12 mouse cellular contexts compared by ENCODE assay signal in the genomic region with DNA sequence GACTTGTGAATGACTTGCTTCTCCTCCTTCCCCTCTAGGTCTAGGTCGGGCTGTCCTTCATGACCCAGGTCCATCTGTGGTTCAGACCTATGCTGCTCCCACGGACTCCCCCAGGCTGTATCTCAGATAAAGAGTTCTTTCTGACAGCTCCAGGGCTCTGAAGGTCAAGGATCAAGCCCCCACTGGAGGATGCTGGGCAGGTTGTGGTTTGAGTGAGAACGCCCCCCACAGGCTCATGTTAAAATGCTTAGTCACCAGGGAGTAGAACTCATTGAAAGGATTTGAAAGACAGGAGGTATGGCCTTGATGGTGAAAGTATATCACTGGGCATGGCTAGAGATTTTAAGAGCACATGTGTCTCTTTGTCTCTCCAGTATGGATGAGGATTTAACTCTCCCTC. TPM values are rescaled to one million over a fixed set of nuclear protein-coding genes. Genes with fewer than 3 reads are reported as not detected.
A peak's percentile ranks its signal among the peaks of the same experiment; 100 is the strongest.
DNase-seq lines count a peak whose midpoint lies in the region; ATAC-seq and TF ChIP-seq lines count a peak whose summit lies in the region.
"Had no signal": no experiment of that assay in that cellular context is flagged by ENCODE, and none has a peak within 500 bp of the region (broad histone marks: within the 10 kb centered on the region; RNA-seq: fewer than 3 reads in every experiment).

No protein-coding gene starts in this region.

- H3K4me1 ChIP-seq in hindbrain, embryonic 12.5 days: 0 out of 2 replicates have a peak, but pooled peaks cover 5% of the 10 kb centered on the region
- peaks cover 8% of the 10 kb centered on the region; the same call in 1 of the 2 replicates for H3K4me1 ChIP-seq in hindbrain, embryonic 10.5 days (replicated peaks)
- H3K4me1 ChIP-seq in hindbrain, postnatal 0 days (ENCODE audit: insufficient read depth, low read length): 0 out of 2 replicates have a peak, but pooled peaks cover 3% of the 10 kb centered on the region
- H3K4me1 ChIP-seq in neural tube, embryonic 15.5 days: peaks cover 13% of the 10 kb centered on the region

- H3K36me3 ChIP-seq in hindbrain, embryonic 12.5 days: peaks cover 9% of the 10 kb centered on the region
- peaks cover 9% of the 10 kb centered on the region for H3K36me3 ChIP-seq in hindbrain, embryonic 10.5 days
- H3K36me3 ChIP-seq in hindbrain, postnatal 0 days (ENCODE audit: insufficient read depth, low read length): peaks cover 1% of the 10 kb centered on the region; the same call in 1 of the 2 replicates
- peaks cover 9% of the 10 kb centered on the region for H3K36me3 ChIP-seq in neural tube, embryonic 15.5 days

- 84% methylated on average over 3 of the region's 3 CpGs for WGBS in hindbrain, embryonic 12.5 days
- WGBS in hindbrain, embryonic 10.5 days: 76% methylated on average over 3 of the region's 3 CpGs
- WGBS in hindbrain, postnatal 0 days: 83% methylated on average over 3 of the region's 3 CpGs
- 79% methylated on average over 3 of the region's 3 CpGs for WGBS in neural tube, embryonic 15.5 days

- ATAC-seq in hindbrain, embryonic 12.5 days (ENCODE audit: low FRiP score): peak; percentile 17; the same call in 1 of the 2 replicates
- no peak for ATAC-seq in hindbrain, postnatal 0 days
- ATAC-seq in neural tube, embryonic 15.5 days (ENCODE audit: low FRiP score): peak; percentile 18; the same call in 1 of the 2 replicates

- no peaks in the 10 kb centered on the region for H3K27me3 ChIP-seq in hindbrain, embryonic 12.5 days
- H3K27me3 ChIP-seq in hindbrain, embryonic 10.5 days (ENCODE audit: insufficient read depth, poor library complexity, severe bottlenecking): no peaks in the 10 kb centered on the region
- no peaks in the 10 kb centered on the region for H3K27me3 ChIP-seq in hindbrain, postnatal 0 days (ENCODE audit: insufficient read depth, low read length)
- H3K27me3 ChIP-seq in neural tube, embryonic 15.5 days (replicated peaks): no peaks in the 10 kb centered on the region
- H3K27me3 ChIP-seq: stomach, embryonic 15.5 days had no signal

- H3K9ac ChIP-seq in hindbrain, embryonic 12.5 days: no peak overlapping the region
- H3K9ac ChIP-seq in hindbrain, postnatal 0 days (replicated peaks; ENCODE audit: low read length): no peak overlapping the region
- no peak overlapping the region for H3K9ac ChIP-seq in neural tube, embryonic 15.5 days (replicated peaks)
- H3K9ac ChIP-seq: stomach, embryonic 15.5 days had no signal

- H3K4me2 ChIP-seq in hindbrain, embryonic 12.5 days (replicated peaks): no peak overlapping the region
- H3K4me2 ChIP-seq in hindbrain, postnatal 0 days (ENCODE audit: low read depth, low read length): peak overlapping the region; percentile 68
- H3K4me2 ChIP-seq in neural tube, embryonic 15.5 days: peak overlapping the region; percentile 90

- no peak for DNase-seq in hindbrain, embryonic 10.5 days (ENCODE audit: low spot score)
- DNase-seq in thymus, postnatal 4 days: peak; percentile 13
- no peak for DNase-seq in thymus, postnatal 14 days
- no peak for DNase-seq in hindbrain, postnatal 0 days (ENCODE audit: low spot score)
- no peak for DNase-seq in layer of hippocampus, postnatal 25 days (ENCODE audit: extremely low spot score in 1 of 2, low spot score in 1 of 2)
- DNase-seq in cerebellum, postnatal 14 days: no peak
- DNase-seq: left cerebral cortex, postnatal 4 days; lung, postnatal 14 days had no signal

- H3K27ac ChIP-seq in hindbrain, embryonic 12.5 days: no peak overlapping the region
- no peak overlapping the region for H3K27ac ChIP-seq in hindbrain, embryonic 10.5 days
- H3K27ac ChIP-seq in hindbrain, postnatal 0 days: no peak overlapping the region
- no peak overlapping the region for H3K27ac ChIP-seq in neural tube, embryonic 15.5 days (replicated peaks)
- H3K27ac ChIP-seq: stomach, embryonic 15.5 days had no signal

- no peak for TF ChIP-seq CTCF in hindbrain, postnatal 0 days (IDR thresholded peaks at IDR 0.05; ENCODE audit: low read depth)

- no peak overlapping the region for H3K4me3 ChIP-seq in hindbrain, embryonic 12.5 days
- no peak overlapping the region for H3K4me3 ChIP-seq in hindbrain, embryonic 10.5 days
- H3K4me3 ChIP-seq in hindbrain, postnatal 0 days (ENCODE audit: low read length): no peak overlapping the region
- peak overlapping the region; percentile 67; the same call in 1 of the 2 replicates for H3K4me3 ChIP-seq in neural tube, embryonic 15.5 days (replicated peaks)

- no peaks in the 10 kb centered on the region for H3K9me3 ChIP-seq in hindbrain, embryonic 12.5 days (replicated peaks)
- H3K9me3 ChIP-seq in hindbrain, embryonic 10.5 days: no peaks in the 10 kb centered on the region
- H3K9me3 ChIP-seq in hindbrain, postnatal 0 days (ENCODE audit: low read length): no peaks in the 10 kb centered on the region
- H3K9me3 ChIP-seq in neural tube, embryonic 15.5 days (replicated peaks): no peaks in the 10 kb centered on the region
- H3K9me3 ChIP-seq: stomach, embryonic 15.5 days had no signal

RNA-seq across cellular contexts. Expression of gene Zfp93, which starts 1.0 kb away (rescaled TPM):
- polyA plus RNA-seq in hindbrain, embryonic 12.5 days (2016; fragmentation: Nextera tagmentation; extraction: Ambion mirVana): 7.3 and 8.7 TPM in 2 replicates
- polyA plus RNA-seq in hindbrain, embryonic 10.5 days (2016; fragmentation: Nextera tagmentation; extraction: Ambion mirVana): 6.0 TPM in 2 replicates
- total RNA-seq in hindbrain, postnatal 0 days (2014; rRNA removed): 5.4 and 6.9 TPM in 2 replicates
- 2.2 and 3.1 TPM in 2 replicates for polyA plus RNA-seq in hindbrain, postnatal 0 days (2015; fragmentation: Nextera tagmentation; extraction: Ambion mirVana)
- polyA plus RNA-seq in neural tube, embryonic 15.5 days (2015; fragmentation: Nextera tagmentation; extraction: Ambion mirVana): 6.3 and 8.8 TPM in 2 replicates
- 10 to 100 TPM; 12.5 to 13.2 TPM for total RNA-seq in layer of hippocampus, postnatal 25 days (2021)
- total RNA-seq: MEL had no signal

RNA-seq across cellular contexts. Expression of gene Zfp108, which starts 14.7 kb away (rescaled TPM):
- 4.4 and 5.4 TPM in 2 replicates for polyA plus RNA-seq in hindbrain, embryonic 12.5 days (2016; fragmentation: Nextera tagmentation; extraction: Ambion mirVana)
- polyA plus RNA-seq in hindbrain, embryonic 10.5 days (2016; fragmentation: Nextera tagmentation; extraction: Ambion mirVana): 2.3 and 2.6 TPM in 2 replicates
- 7.5 and 9.1 TPM in 2 replicates for total RNA-seq in hindbrain, postnatal 0 days (2014; rRNA removed)
- polyA plus RNA-seq in hindbrain, postnatal 0 days (2015; fragmentation: Nextera tagmentation; extraction: Ambion mirVana): 3.0 and 3.7 TPM in 2 replicates
- polyA plus RNA-seq in neural tube, embryonic 15.5 days (2015; fragmentation: Nextera tagmentation; extraction: Ambion mirVana): 6.0 and 6.9 TPM in 2 replicates
- 1 to 10 TPM; 7.7 to 8.1 TPM for total RNA-seq in layer of hippocampus, postnatal 25 days (2021)
- total RNA-seq: MEL had no signal

RNA-seq across cellular contexts. Expression of gene Zfp61, which starts 31.8 kb away (rescaled TPM):
- polyA plus RNA-seq in hindbrain, embryonic 12.5 days (2016; fragmentation: Nextera tagmentation; extraction: Ambion mirVana): 45.0 and 46.4 TPM in 2 replicates
- polyA plus RNA-seq in hindbrain, embryonic 10.5 days (2016; fragmentation: Nextera tagmentation; extraction: Ambion mirVana): 35.4 and 40.3 TPM in 2 replicates
- total RNA-seq in hindbrain, postnatal 0 days (2014; rRNA removed): 20.1 and 23.5 TPM in 2 replicates
- polyA plus RNA-seq in hindbrain, postnatal 0 days (2015; fragmentation: Nextera tagmentation; extraction: Ambion mirVana): 26.1 and 31.6 TPM in 2 replicates
- 42.0 and 44.7 TPM in 2 replicates for polyA plus RNA-seq in neural tube, embryonic 15.5 days (2015; fragmentation: Nextera tagmentation; extraction: Ambion mirVana)
- 10 to 100 TPM; 24.1 to 27.5 TPM for total RNA-seq in layer of hippocampus, postnatal 25 days (2021)

RNA-seq across cellular contexts. Expression of gene Zfp109, which starts 31.9 kb away (rescaled TPM):
- polyA plus RNA-seq in hindbrain, embryonic 12.5 days (2016; fragmentation: Nextera tagmentation; extraction: Ambion mirVana): 4.9 and 5.5 TPM in 2 replicates
- 4.9 and 5.8 TPM in 2 replicates for polyA plus RNA-seq in hindbrain, embryonic 10.5 days (2016; fragmentation: Nextera tagmentation; extraction: Ambion mirVana)
- total RNA-seq in hindbrain, postnatal 0 days (2014; rRNA removed): 4.4 and 8.5 TPM in 2 replicates
- polyA plus RNA-seq in hindbrain, postnatal 0 days (2015; fragmentation: Nextera tagmentation; extraction: Ambion mirVana): 2.0 and 2.1 TPM in 2 replicates
- polyA plus RNA-seq in neural tube, embryonic 15.5 days (2015; fragmentation: Nextera tagmentation; extraction: Ambion mirVana): 4.4 and 4.5 TPM in 2 replicates
- 1 to 10 TPM; 8.5 to 9.0 TPM for total RNA-seq in layer of hippocampus, postnatal 25 days (2021)
- total RNA-seq: MEL had no signal

RNA-seq across cellular contexts. Expression of gene Zfp94, which starts 47.2 kb away (rescaled TPM):
- polyA plus RNA-seq in hindbrain, embryonic 12.5 days (2016; fragmentation: Nextera tagmentation; extraction: Ambion mirVana): 15.6 and 18.2 TPM in 2 replicates
- 10.8 and 13.2 TPM in 2 replicates for polyA plus RNA-seq in hindbrain, embryonic 10.5 days (2016; fragmentation: Nextera tagmentation; extraction: Ambion mirVana)
- total RNA-seq in hindbrain, postnatal 0 days (2014; rRNA removed): 9.6 and 12.0 TPM in 2 replicates
- polyA plus RNA-seq in hindbrain, postnatal 0 days (2015; fragmentation: Nextera tagmentation; extraction: Ambion mirVana): 17.3 and 21.6 TPM in 2 replicates
- polyA plus RNA-seq in neural tube, embryonic 15.5 days (2015; fragmentation: Nextera tagmentation; extraction: Ambion mirVana): 20.0 and 20.2 TPM in 2 replicates
- total RNA-seq in layer of hippocampus, postnatal 25 days (2021): 10 to 100 TPM; 12.5 to 15.0 TPM
